Mouse (Mus musculus) forebrain, embryonic 15.5 days (tissue): ENCODE data around the gene Fam168a. TPM values are rescaled to one million over a fixed set of nuclear protein-coding genes. Genes with fewer than 3 reads are reported as not detected.

Experiments used
- ATAC-seq: fragments of 200-750 bp; cut with Nextera tagmentation; replicated peaks from 2 replicates; pipeline ENCODE4 v1.8.0; 2017; ENCODE audit warnings: mild to moderate bottlenecking, moderate TSS enrichment, moderate library complexity
- H3K27ac ChIP-seq: fragments of 300-500 bp; sonication (generic); replicated peaks from 2 replicates; pipeline ENCODE4 v1.5.1; 2015; ENCODE audit warnings: mild to moderate bottlenecking, inconsistent platforms
- H3K27me3 ChIP-seq: fragments of 300-500 bp; sonication (generic); 2 replicates; pipeline ENCODE4 v1.6.1; 2015; ENCODE audit warnings: inconsistent platforms
- H3K36me3 ChIP-seq: fragments of 300-500 bp; sonication (generic); 2 replicates; pipeline ENCODE4 v1.6.1; 2015; ENCODE audit warnings: mild to moderate bottlenecking, inconsistent platforms
- H3K4me1 ChIP-seq: fragments of 300-500 bp; sonication (generic); 2 replicates; pipeline ENCODE4 v1.6.1; 2015; ENCODE audit warnings: inconsistent platforms
- H3K4me2 ChIP-seq: fragments of 300-500 bp; sonication (generic); replicated peaks from 2 replicates; pipeline ENCODE4 v1.6.1; 2015; ENCODE audit warnings: mild to moderate bottlenecking, inconsistent platforms
- H3K4me3 ChIP-seq: fragments of 300-500 bp; sonication (generic); 2 replicates; pipeline ENCODE4 v1.5.1; 2015; ENCODE audit warnings: mild to moderate bottlenecking, inconsistent platforms
- H3K9ac ChIP-seq: fragments of 300-500 bp; sonication (generic); replicated peaks from 2 replicates; pipeline ENCODE4 v1.6.1; 2015; ENCODE audit warnings: mild to moderate bottlenecking, inconsistent platforms
- H3K9me3 ChIP-seq: fragments of 300-500 bp; sonication (generic); 2 replicates; pipeline ENCODE4 v1.6.1; 2016; ENCODE audit warnings: inconsistent platforms
- WGBS: fragments of 180-500 bp; shearing (Covaris S2); methylation state at CpG from one replicate; pipeline ENCODE4 v1.1.7; 2015; ENCODE audit warnings: mixed read lengths; 5-methylcytosine and 5-hydroxymethylcytosine counted together
- polyA plus RNA-seq: library from polyadenylated mRNA; unstranded; fragments of >200 nt; fragmentation: Nextera tagmentation; extraction: Ambion mirVana; gene quantifications from 2 replicates; pipeline ENCODE4 v1.2.1, GENCODE M21; 2015

The Fam168a gene
- 115 and 116 TPM in 2 replicates for polyA plus RNA-seq

DNA sequence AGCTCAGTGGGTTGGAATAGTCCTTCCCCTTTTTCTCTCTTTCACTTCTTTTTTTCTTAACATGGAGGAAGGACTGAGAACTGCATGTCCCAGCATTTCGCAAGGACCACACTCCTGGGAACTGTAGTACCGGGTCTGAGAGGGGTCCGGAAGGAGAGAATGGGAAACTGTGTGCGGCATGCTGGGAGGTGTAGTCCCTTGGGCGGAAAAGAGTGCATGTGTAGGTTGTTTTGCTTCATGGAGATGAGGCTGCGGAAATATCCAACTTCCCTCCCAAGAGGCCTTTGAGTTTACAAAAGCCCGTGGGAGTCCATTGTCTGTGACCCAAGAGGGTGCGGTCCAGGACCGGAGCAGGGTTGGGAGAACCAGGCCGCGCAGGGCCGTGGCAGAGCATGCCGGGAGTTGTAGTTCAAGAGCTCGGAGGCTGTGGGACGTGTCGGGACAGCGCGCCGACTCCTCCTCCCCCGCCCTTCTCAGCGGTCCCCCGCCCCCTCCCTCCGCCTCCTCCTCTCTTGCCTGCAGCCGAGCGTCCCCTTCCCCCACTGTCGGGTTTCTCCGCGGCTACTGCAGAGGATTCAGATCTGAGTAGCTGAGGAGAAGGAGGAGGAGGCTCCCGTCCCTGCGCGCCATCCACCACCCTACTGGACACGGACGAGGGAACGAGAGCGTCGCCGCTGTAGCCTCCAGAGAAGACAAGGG is at the start of gene Fam168a:
TSS of gene Fam168a (plus strand) at position 493 of the 699 bp plus-strand sequence.
- peak within 1 kb of the TSS; percentile 62 for H3K4me2 ChIP-seq
- H3K4me1 ChIP-seq: peaks cover 20% of the 10 kb centered on the region
- H3K27me3 ChIP-seq: no peaks in the 10 kb centered on the region
- H3K4me3 ChIP-seq: peak within 1 kb of the TSS; percentile 80
- H3K27ac ChIP-seq: peak within 1 kb of the TSS; percentile 99
- peak within 1 kb of the TSS; percentile 93 for H3K9ac ChIP-seq
- WGBS: 0% methylated on average over 37 of the region's 37 CpGs
- no peaks in the 10 kb centered on the region for H3K36me3 ChIP-seq
- ATAC-seq: peak; percentile 98
- no peaks in the 10 kb centered on the region for H3K9me3 ChIP-seq

GRCm38 (mm10) chr7:100656739-100657138 is 49.7 kb upstream of the Fam168a start:
- Histone ChIP-seq H3K4me3 (no peak overlapping the region), H3K4me2 (no peak overlapping the region), H3K36me3 (no peaks in the 10 kb centered on the region), H3K4me1 (peaks cover 12% of the 10 kb centered on the region), H3K27me3 (no peaks in the 10 kb centered on the region), H3K27ac (no peak overlapping the region), H3K9ac (no peak overlapping the region), H3K9me3 (no peaks in the 10 kb centered on the region)
- 51% methylated on average over 5 of the region's 5 CpGs for WGBS
- no peak for ATAC-seq

DNA sequence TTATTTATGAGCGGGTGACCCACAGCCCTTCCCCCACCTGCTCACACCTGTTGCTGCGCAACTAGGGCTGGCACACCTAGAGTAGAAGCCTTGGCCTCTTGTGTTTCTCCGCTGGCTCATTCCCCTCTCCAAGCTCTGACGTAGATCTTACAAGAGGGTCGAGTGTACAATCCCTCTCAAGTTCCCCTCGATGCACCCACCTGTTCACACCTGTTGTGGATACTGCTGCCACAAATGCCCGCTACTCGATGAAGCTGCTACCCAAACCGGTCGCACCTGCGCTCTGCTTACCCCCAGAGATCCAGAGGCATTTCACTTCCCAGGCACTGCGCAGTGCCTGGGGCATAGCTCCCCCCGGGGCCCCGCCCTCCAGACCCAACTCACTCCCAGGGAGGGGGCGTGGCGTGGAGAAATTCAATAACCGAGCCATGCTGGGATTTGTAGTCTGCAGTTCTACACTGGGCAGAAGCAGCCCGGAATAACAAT is 48.3 kb upstream of the Fam168a start:
- Histone ChIP-seq H3K9me3 (no peaks in the 10 kb centered on the region), H3K27me3 (no peaks in the 10 kb centered on the region), H3K4me2 (peak overlapping the region; percentile 11; the same call in 1 of the 2 replicates), H3K27ac (no peak overlapping the region), H3K9ac (no peak overlapping the region), H3K4me3 (no peak overlapping the region), H3K36me3 (no peaks in the 10 kb centered on the region), H3K4me1 (peaks cover 14% of the 10 kb centered on the region)
- ATAC-seq: 0 out of 2 replicates have a peak, but pooled peaks have one; percentile 24
- 35% methylated on average over 18 of the region's 18 CpGs for WGBS

GRCm38 (mm10) chr7:100661264-100661663 is 45.2 kb upstream of the Fam168a start:
- Histone ChIP-seq H3K4me3 (no peak overlapping the region), H3K4me1 (peaks cover 14% of the 10 kb centered on the region), H3K27ac (no peak overlapping the region), H3K36me3 (no peaks in the 10 kb centered on the region), H3K9me3 (no peaks in the 10 kb centered on the region), H3K9ac (no peak overlapping the region), H3K27me3 (no peaks in the 10 kb centered on the region), H3K4me2 (no peak overlapping the region)
- 88% methylated on average over 7 of the region's 7 CpGs for WGBS
- ATAC-seq: no peak

- H3K4me3 ChIP-seq: no peak within 1 kb of the TSS
- no peaks in the 10 kb centered on the region for H3K27me3 ChIP-seq
- no peak for ATAC-seq
- H3K9me3 ChIP-seq: no peaks in the 10 kb centered on the region
- H3K9ac ChIP-seq: no peak within 1 kb of the TSS
- peak within 1 kb of the TSS; percentile 33 for H3K4me2 ChIP-seq
- H3K4me1 ChIP-seq: peaks cover 14% of the 10 kb centered on the region
- WGBS: 63% methylated on average over 8 of the region's 8 CpGs
- H3K27ac ChIP-seq: no peak within 1 kb of the TSS
- no peaks in the 10 kb centered on the region for H3K36me3 ChIP-seq
Observed at GRCm38 (mm10) chr7:100662231-100662630, 44.2 kb upstream of the Fam168a start, which contains the start of gene Plekhb1. Gene Plekhb1 (minus strand): TSS chr7:100662414.

DNA sequence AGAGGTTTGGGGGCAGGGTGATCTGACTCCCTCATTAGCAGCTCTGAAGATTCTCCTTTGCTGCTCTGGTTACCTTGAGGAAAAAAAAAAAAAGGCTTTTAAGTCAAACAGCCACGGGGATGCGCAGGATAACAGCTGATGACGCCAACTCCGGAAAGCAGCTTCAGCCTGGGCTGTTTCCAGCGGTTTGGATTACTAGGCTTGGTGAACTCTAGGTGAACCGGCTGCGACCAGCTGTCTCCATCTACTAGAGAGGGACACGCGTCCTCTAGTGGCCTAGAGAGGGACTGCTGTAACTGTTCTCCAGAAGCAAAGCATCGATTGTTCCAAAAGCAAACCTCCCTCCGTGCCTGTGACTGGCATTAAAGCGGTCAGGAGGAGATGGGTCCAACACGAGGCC is 43.2 kb upstream of the Fam168a start:
- 1% methylated on average over 13 of the region's 13 CpGs for WGBS
- no peak overlapping the region for H3K27ac ChIP-seq
- H3K4me3 ChIP-seq: no peak overlapping the region

GRCm38 (mm10) chr7:100663729-100664304 is 42.6 kb upstream of the Fam168a start:
- H3K4me1 ChIP-seq: peaks cover 10% of the 10 kb centered on the region
- H3K9ac ChIP-seq: no peak overlapping the region
- H3K27me3 ChIP-seq: no peaks in the 10 kb centered on the region
- H3K36me3 ChIP-seq: no peaks in the 10 kb centered on the region
- 70% methylated on average over 11 of the region's 11 CpGs for WGBS
- no peak overlapping the region for H3K27ac ChIP-seq
- no peak overlapping the region for H3K4me3 ChIP-seq
- no peaks in the 10 kb centered on the region for H3K9me3 ChIP-seq
- ATAC-seq: no peak
- peak overlapping the region; percentile 33 for H3K4me2 ChIP-seq

More for the DNA sequence above, 43.2 kb upstream of the Fam168a start:
- peaks cover 13% of the 10 kb centered on the region for H3K4me1 ChIP-seq
- peak; percentile 78 for ATAC-seq
- H3K4me2 ChIP-seq: peak overlapping the region; percentile 33
- no peak overlapping the region for H3K9ac ChIP-seq
- no peaks in the 10 kb centered on the region for H3K36me3 ChIP-seq
- no peaks in the 10 kb centered on the region for H3K9me3 ChIP-seq
- no peaks in the 10 kb centered on the region for H3K27me3 ChIP-seq

- Histone ChIP-seq H3K9ac (no peak overlapping the region), H3K27me3 (no peaks in the 10 kb centered on the region), H3K4me1 (no peaks in the 10 kb centered on the region), H3K27ac (no peak overlapping the region), H3K4me2 (no peak overlapping the region), H3K9me3 (no peaks in the 10 kb centered on the region), H3K36me3 (no peaks in the 10 kb centered on the region), H3K4me3 (no peak overlapping the region)
- WGBS: 84% methylated on average over 5 of the region's 5 CpGs
- ATAC-seq: no peak
Observed at GRCm38 (mm10) chr7:100670646-100671045, 35.8 kb upstream of the Fam168a start.

DNA sequence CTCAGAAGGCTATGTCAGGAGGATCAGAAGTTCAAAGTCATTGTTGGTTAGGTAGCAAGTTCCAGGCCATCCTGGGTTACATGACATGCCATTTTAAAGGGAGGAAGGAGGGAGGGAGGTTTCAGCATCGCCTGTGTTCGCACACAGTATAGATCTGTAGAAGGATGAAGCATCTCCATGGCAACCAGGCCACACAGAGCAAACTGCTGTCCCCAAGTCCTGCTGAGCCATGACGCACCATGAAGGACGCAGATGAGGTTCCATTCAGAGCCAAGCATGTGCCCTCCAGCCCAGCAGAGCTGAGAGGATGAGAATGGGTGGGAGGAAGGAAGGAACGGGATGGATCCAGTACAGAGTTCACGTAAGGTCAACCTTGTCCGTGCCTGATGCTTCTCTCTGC is 33.0 kb upstream of the Fam168a start:
- Histone ChIP-seq H3K27me3 (no peaks in the 10 kb centered on the region), H3K4me3 (no peak overlapping the region), H3K27ac (no peak overlapping the region), H3K9ac (no peak overlapping the region), H3K4me2 (no peak overlapping the region), H3K9me3 (no peaks in the 10 kb centered on the region), H3K36me3 (no peaks in the 10 kb centered on the region), H3K4me1 (no peaks in the 10 kb centered on the region)
- ATAC-seq: no peak
- 68% methylated on average over 7 of the region's 7 CpGs for WGBS

DNA sequence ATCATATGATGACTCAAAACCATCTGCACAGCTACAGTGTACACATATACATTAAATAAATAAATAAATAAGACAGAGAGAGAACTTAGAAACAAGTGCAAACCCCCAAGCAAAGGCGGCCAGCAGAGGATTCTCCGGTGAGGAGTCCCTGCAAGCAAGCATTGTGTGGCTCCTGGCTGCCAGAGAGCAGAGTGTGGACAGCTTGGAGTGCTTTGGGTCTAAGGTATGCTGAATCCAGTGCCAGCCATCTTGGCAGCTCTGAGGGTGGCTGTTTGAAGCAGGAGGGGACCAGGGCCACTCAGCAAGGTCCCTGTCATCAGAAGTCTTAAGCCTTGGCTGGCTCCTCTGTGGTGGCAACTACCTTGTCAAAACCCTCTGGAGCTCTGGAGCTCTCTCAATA is 31.5 kb upstream of the Fam168a start:
- H3K4me2 ChIP-seq: no peak overlapping the region
- no peak overlapping the region for H3K9ac ChIP-seq
- H3K27ac ChIP-seq: no peak overlapping the region
- no peak overlapping the region for H3K4me3 ChIP-seq
- WGBS: 95% methylated on average over 2 of the region's 2 CpGs
- no peaks in the 10 kb centered on the region for H3K9me3 ChIP-seq
- no peaks in the 10 kb centered on the region for H3K27me3 ChIP-seq
- no peak for ATAC-seq
- no peaks in the 10 kb centered on the region for H3K4me1 ChIP-seq
- no peaks in the 10 kb centered on the region for H3K36me3 ChIP-seq

DNA sequence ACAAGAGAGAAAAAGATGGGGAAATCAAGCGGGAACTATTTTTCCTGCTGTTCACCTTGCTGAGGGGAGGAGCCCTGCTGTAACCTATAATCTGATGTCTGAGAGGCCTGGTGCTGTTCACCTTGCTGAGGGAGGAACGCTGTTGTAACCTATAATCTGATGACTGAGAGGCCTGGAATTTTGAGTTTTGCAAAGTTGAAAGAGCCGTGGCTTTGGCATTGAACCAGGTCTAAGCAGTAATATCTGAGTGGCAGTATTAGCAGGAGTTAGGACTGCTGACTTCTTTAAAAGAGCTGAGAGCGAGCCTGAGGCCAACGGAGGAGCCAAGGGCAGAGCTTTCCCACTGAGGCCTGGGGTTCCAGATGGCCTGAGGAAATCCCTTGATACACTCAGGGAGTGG is 28.4 kb upstream of the Fam168a start:
- no peaks in the 10 kb centered on the region for H3K9me3 ChIP-seq
- H3K9ac ChIP-seq: no peak overlapping the region
- 0 out of 2 replicates have a peak, but pooled peaks cover under 1% of the 10 kb centered on the region for H3K4me1 ChIP-seq
- no peak overlapping the region for H3K27ac ChIP-seq
- H3K4me2 ChIP-seq: no peak overlapping the region
- H3K4me3 ChIP-seq: no peak overlapping the region
- no peak for ATAC-seq
- 91% methylated on average over 5 of the region's 5 CpGs for WGBS
- no peaks in the 10 kb centered on the region for H3K27me3 ChIP-seq
- no peaks in the 10 kb centered on the region for H3K36me3 ChIP-seq
